Mouse (Mus musculus) ES-Bruce4 (cell line): ENCODE measurements around the gene Snip1. TPM values are rescaled to one million over a fixed set of nuclear protein-coding genes. Genes with fewer than 3 reads are reported as not detected.

Experiments
- H3K27ac ChIP-seq: 2 replicates; pipeline ENCODE4 v1.5.1; 2012; ENCODE audit warnings: low read length, inconsistent platforms; ENCODE audit not compliant: insufficient read depth
- H3K27me3 ChIP-seq: 2 replicates; pipeline ENCODE4 v1.6.1; 2012; ENCODE audit warnings: mild to moderate bottlenecking, low read length, inconsistent platforms; ENCODE audit not compliant: control insufficient read depth, poor library complexity, insufficient read depth, severe bottlenecking
- H3K36me3 ChIP-seq: 2 replicates; pipeline ENCODE4 v1.6.1; 2012; ENCODE audit warnings: inconsistent platforms, mild to moderate bottlenecking, low read length, moderate library complexity; ENCODE audit not compliant: control insufficient read depth, poor library complexity, insufficient read depth, severe bottlenecking
- H3K4me1 ChIP-seq: one replicate; pipeline ENCODE4 v1.8.1; 2011; ENCODE audit warnings: low read length; ENCODE audit not compliant: control insufficient read depth, insufficient read depth
- H3K4me3 ChIP-seq: 2 replicates; pipeline ENCODE4 v1.5.1; 2011; ENCODE audit warnings: low read depth, mild to moderate bottlenecking, low read length
- H3K9ac ChIP-seq: 2 replicates; pipeline ENCODE4 v1.6.1; 2012; ENCODE audit warnings: low read depth, mild to moderate bottlenecking, inconsistent platforms; ENCODE audit not compliant: poor library complexity, severe bottlenecking
- H3K9me3 ChIP-seq: replicated peaks from 2 replicates; pipeline ENCODE4 v1.6.1; 2012; ENCODE audit warnings: mild to moderate bottlenecking, low read length, inconsistent platforms; ENCODE audit not compliant: control insufficient read depth, poor library complexity, insufficient read depth, severe bottlenecking
- CTCF ChIP-seq: IDR thresholded peaks from one replicate; pipeline ENCODE4 v1.8.1; 2011; ENCODE audit warnings: low read depth, low read length
- EP300 ChIP-seq: IDR thresholded peaks from 2 replicates; pipeline ENCODE4 v1.6.1; 2011; ENCODE audit warnings: low read depth, low read length; ENCODE audit not compliant: insufficient read depth
- POLR2A ChIP-seq: IDR thresholded peaks from one replicate; pipeline ENCODE4 v1.8.1; 2011; ENCODE audit warnings: low read length; ENCODE audit not compliant: insufficient read depth
- polyA plus RNA-seq: library from polyadenylated mRNA; stranded (reverse); fragments of >200 nt; gene quantifications from 2 replicates; pipeline ENCODE4 v1.2.4, GENCODE M21; 2011; ENCODE audit warnings: low read depth; ENCODE audit not compliant: missing spikeins, insufficient read depth, insufficient read length

The Snip1 gene
- polyA plus RNA-seq, 1 experiment, result 23.8 TPM

DNA sequence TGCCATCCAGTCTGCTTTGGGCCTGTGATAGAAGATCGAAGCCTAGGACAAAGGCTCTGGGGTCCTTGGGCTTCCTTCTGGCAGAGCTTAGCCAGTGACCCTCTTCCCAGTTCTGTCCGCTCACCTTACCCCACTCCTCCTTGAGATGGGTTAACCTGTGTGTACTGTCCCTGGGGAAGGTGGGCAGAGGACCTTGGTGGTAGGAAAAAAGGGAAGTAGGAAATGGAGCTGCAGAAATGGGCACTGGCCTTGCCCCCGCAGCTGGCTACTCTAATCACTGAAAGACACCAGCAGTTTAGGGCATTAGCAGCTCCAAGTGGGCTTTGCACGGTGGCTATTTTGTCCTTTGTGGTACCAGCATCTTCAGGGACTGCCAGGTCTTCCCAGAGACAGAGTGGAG, 48.6 kb downstream of the Snip1 start:
- Histone ChIP-seq H3K36me3 (peaks cover 4% of the 10 kb centered on the region), H3K4me1 (peaks cover 3% of the 10 kb centered on the region), H3K27me3 (no peaks in the 10 kb centered on the region), H3K27ac (no peak overlapping the region), H3K9ac (no peak overlapping the region), H3K9me3 (no peaks in the 10 kb centered on the region), H3K4me3 (no peak overlapping the region)
- TF ChIP-seq POLR2A, result no peak
- no peak for TF ChIP-seq EP300
- no peak for TF ChIP-seq CTCF

DNA sequence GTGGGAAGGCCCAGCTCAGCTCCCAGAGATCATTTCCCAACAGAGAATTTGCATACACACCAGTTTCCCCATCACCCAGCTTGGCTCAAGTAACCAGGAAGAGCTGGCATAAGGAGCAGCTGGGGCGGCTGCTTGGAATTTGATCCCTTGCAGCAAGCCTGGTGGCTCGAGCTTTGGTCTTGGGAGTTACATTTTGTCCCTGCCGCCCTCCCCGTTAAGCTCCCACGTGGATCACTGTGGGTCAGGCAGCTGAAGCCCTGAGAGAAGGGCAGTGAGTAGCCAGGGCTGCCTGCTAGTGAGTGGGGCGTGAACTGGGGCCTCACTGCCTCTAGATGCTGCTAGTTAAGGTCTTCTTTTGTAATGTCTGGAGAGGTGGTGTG, 49.2 kb downstream of the Snip1 start:
- H3K9me3 ChIP-seq, result no peaks in the 10 kb centered on the region
- H3K27ac ChIP-seq, result no peak overlapping the region
- H3K4me1 ChIP-seq, result peaks cover 3% of the 10 kb centered on the region
- no peaks in the 10 kb centered on the region for H3K27me3 ChIP-seq
- no peak overlapping the region for H3K4me3 ChIP-seq
- H3K36me3 ChIP-seq, result peaks cover 8% of the 10 kb centered on the region
- H3K9ac ChIP-seq, result no peak overlapping the region
- TF ChIP-seq CTCF (no peak), EP300 (no peak), POLR2A (no peak)

DNA sequence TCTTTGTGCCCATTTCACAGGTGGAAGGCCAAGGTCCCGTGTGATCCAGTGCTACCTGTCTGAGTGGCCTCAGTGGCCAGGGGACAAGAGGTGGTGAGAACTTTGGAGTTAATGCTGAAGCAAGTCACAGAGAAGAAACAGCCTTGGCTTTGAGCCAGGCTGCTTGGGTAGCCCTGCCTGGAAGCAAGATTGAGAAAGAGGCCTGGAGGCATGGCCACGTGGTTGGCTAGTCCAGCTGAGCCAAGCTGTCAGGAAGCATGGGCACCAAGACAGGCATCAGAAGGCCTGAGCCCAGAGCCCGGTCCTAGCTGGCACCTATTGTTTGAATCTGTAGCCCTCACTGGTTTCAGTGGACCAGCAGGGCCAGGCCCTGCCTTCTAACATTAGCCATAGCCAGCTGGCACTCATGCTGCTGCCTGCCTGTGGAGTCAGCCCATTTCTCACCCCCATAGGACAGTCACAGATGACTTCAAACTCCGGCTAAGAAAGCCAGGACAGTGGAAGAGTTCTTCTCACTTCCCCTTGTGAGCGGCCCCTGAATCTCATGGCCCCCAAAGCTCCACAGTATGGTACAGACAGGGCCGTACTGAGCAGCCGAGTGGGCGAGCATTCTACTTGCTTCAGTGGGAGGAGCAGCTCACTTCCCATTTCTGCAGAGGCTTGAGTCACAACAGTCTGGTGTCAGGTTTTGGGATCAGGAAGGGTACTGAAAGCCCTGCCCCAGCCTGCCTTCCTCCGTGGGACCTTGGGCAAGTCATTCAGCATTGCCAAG, 49.8 kb downstream of the Snip1 start:
- Histone ChIP-seq H3K4me1 (peaks cover 3% of the 10 kb centered on the region), H3K9ac (no peak overlapping the region), H3K9me3 (no peaks in the 10 kb centered on the region), H3K36me3 (peaks cover 8% of the 10 kb centered on the region), H3K27ac (no peak overlapping the region), H3K27me3 (no peaks in the 10 kb centered on the region), H3K4me3 (no peak overlapping the region)
- TF ChIP-seq EP300 (no peak), POLR2A (no peak), CTCF (no peak)

DNA sequence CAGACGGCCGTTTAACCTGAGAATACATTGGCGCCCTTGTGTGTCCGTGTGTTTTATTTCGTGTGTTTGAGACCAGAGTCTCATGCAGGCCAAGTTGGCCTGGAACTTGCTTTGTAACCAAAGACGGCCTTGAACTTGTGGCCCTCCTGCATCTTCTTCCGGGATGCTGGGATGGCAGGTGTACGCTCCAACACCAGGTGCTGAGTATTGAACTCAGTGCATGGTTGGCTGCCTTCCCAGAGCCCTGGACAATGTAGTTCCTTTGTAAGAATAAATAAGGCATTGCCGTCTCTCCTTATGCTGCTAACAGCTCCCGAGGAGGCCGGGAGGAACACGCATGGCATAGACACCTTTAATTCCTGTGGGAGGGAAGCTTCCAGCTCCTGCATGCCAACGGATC, 50.5 kb downstream of the Snip1 start:
- no peak overlapping the region for H3K4me3 ChIP-seq
- no peak for TF ChIP-seq EP300
- H3K36me3 ChIP-seq, result peaks cover 8% of the 10 kb centered on the region
- no peak overlapping the region for H3K27ac ChIP-seq
- H3K9ac ChIP-seq, result no peak overlapping the region
- H3K4me1 ChIP-seq, result peaks cover 3% of the 10 kb centered on the region
- H3K27me3 ChIP-seq, result no peaks in the 10 kb centered on the region
- no peaks in the 10 kb centered on the region for H3K9me3 ChIP-seq

DNA sequence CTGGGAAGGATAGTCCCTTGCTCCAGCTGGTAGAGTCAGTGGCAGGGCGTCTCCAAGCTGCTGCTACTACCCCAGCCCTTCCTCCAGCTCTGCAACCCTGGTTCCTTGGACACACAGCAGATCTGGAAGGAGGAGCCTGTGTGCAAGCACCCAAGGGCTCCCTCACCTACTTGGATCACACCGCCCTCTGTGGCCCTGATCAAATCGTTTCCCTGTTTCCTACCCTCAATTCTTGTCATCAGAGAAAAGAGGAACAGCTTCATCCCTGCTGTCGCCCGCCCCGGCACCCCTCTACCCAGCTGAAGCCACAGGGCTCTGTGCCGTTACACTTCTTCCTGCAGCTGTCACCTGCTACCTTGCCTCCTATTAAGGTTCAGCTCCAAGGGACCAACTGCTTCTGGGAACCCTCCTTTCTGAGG, 51.4 kb downstream of the Snip1 start:
- Histone ChIP-seq H3K27ac (no peak overlapping the region), H3K9me3 (no peaks in the 10 kb centered on the region), H3K4me1 (peaks cover 8% of the 10 kb centered on the region), H3K9ac (no peak overlapping the region), H3K4me3 (no peak overlapping the region), H3K27me3 (no peaks in the 10 kb centered on the region), H3K36me3 (peaks cover 8% of the 10 kb centered on the region)
- TF ChIP-seq EP300 (no peak), CTCF (no peak), POLR2A (no peak)

DNA sequence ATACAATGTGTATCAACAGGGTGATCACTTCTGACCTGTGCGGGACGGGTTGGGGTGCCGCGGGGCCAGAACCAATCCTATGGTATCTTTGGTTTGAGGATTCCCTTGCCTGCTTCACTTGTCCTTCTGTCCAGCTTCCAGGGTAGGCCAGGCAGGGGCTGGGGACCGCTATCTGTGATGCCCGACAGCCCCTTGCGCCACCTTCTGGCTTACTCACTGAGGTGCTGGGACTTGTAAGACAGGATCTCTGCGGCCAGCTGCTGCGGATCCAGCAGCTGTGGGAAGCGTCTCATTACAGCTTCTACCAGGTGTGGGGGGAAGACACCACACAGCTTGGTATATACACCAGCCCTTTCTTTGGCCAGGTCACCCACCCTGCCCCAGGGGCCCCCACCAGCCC, 52.6 kb downstream of the Snip1 start:
- Histone ChIP-seq H3K9ac (no peak overlapping the region), H3K36me3 (peaks cover 8% of the 10 kb centered on the region), H3K27me3 (no peaks in the 10 kb centered on the region), H3K4me3 (no peak overlapping the region), H3K9me3 (no peaks in the 10 kb centered on the region), H3K27ac (no peak overlapping the region), H3K4me1 (peaks cover 10% of the 10 kb centered on the region)
- peak; percentile 56 for TF ChIP-seq CTCF
- TF ChIP-seq EP300, result no peak
- TF ChIP-seq POLR2A, result no peak
